Mouse (Mus musculus): ENCODE data around the gene Zfp422. TPM values are rescaled to one million over a fixed set of nuclear protein-coding genes. Genes with fewer than 3 reads are reported as not detected.

Gene Zfp422
- total and polyA plus RNA-seq, 3 experiments, result 13.1 to 19.2 (median 14.8) TPM

GRCm38 (mm10) chr6:116653191-116653590 lies 24.4 kb upstream of the Zfp422 start:
- peak overlapping the region; percentile 42 for H3K9ac ChIP-seq (ENCODE audit: low read depth, low read length)
- H3K27ac ChIP-seq, result peak overlapping the region; percentile 93
- H3K4me1 ChIP-seq (ENCODE audit: control insufficient read depth, insufficient read depth, low read length), result peaks cover 15% of the 10 kb centered on the region
- no peaks in the 10 kb centered on the region for H3K27me3 ChIP-seq (ENCODE audit: control insufficient read depth, insufficient read depth, low read length)
- no peak for DNase-seq
- peaks cover 5% of the 10 kb centered on the region for H3K36me3 ChIP-seq (ENCODE audit: control insufficient read depth, insufficient read depth, low read length)
- H3K4me3 ChIP-seq, result peak overlapping the region; percentile 63
- no peaks in the 10 kb centered on the region for H3K79me2 ChIP-seq (replicated peaks; ENCODE audit: control insufficient read depth, insufficient read depth, low read length)
- 34% methylated on average over 3 of the region's 3 CpGs for WGBS
- TF ChIP-seq EP300 (IDR thresholded peaks at IDR 0.05; ENCODE audit: insufficient read depth, low read depth, low read length) (0 out of 2 replicates have a peak, but pooled peaks have one; percentile 10), POLR2A (IDR thresholded peaks at IDR 0.05; ENCODE audit: insufficient read depth, low read depth, low read length) (peak; percentile 30; the same call in 1 of the 2 replicates), CTCF (IDR thresholded peaks at IDR 0.05) (no peak)
- intact Hi-C loops (cut with DNase I), result loop anchor here (5.0 to 10.0 kb wide), 2 partner anchors 36 to 112 kb away; no protein-coding TSS in a partner anchor

DNA sequence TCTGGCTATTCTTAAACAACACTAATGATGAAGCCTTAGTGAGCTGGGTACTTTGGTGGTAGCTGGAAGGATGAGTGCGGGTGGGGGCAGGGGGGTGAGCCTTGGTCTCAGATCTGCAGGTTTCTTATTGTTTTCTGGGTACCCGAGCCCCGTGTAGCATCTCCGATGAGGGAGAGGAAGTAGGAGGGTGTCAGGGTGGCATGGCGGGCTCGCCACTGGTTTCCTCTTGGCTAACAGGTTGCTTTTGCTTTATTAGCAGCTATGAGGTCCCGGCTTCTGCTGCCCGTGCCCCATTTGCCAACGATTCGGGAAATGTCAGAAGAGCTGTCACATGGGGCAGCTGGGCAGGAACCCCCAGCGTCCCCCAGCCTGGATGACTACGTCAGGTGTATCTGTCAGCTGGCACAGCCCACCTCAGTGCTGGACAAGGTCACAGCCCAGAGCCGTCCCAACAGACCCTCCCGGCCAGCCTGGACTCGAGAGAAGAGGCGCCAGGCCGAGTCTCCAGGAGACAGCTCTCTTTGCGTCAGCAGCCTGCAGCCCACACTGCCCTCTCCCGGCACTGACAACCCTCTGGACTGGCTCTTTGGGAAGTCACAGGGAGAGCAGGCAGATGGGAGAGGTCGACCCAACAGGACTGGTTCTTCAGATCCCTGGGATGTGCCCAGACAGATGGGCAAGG lies 22.8 kb upstream of the Zfp422 start:
- Histone ChIP-seq H3K4me1 (ENCODE audit: control insufficient read depth, insufficient read depth, low read length) (peaks cover 17% of the 10 kb centered on the region), H3K27me3 (ENCODE audit: control insufficient read depth, insufficient read depth, low read length) (no peaks in the 10 kb centered on the region), H3K27ac (peak overlapping the region; percentile 93), H3K4me3 (peak overlapping the region; percentile 63), H3K9ac (ENCODE audit: low read depth, low read length) (peak overlapping the region; percentile 69), H3K36me3 (ENCODE audit: control insufficient read depth, insufficient read depth, low read length) (peaks cover 5% of the 10 kb centered on the region), H3K79me2 (replicated peaks; ENCODE audit: control insufficient read depth, insufficient read depth, low read length) (no peaks in the 10 kb centered on the region)
- TF ChIP-seq CTCF (IDR thresholded peaks at IDR 0.05) (peak; percentile 83), EP300 (IDR thresholded peaks at IDR 0.05; ENCODE audit: insufficient read depth, low read depth, low read length) (peak; percentile 59), POLR2A (IDR thresholded peaks at IDR 0.05; ENCODE audit: insufficient read depth, low read depth, low read length) (no peak)
- 24% methylated on average over 20 of the region's 20 CpGs for WGBS
- DNase-seq, result peak; percentile 74 to 80
- intact Hi-C loops (cut with DNase I), result loop anchor here (1.0 to 10.0 kb wide), 3 partner anchors 19 to 113 kb away; no protein-coding TSS in a partner anchor

DNA sequence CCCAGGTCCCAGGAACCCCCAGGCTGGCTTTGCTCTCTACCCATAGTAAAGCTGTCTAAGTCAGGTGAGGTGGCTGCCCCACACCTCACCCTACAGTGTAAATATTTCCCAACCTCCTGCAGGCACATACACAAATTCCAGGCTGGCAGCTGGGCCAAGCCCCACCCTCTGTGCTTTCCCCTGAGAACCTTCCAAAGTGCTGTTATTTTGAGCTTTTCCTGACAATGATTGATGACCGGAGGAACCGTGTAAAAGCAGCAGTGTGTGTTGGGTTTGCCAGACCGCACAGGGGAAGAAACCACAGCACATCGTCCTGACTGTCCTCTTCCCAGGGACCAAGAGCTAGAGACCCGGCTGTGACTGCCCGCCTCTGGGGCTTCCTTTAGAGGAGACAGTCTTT lies 21.6 kb upstream of the Zfp422 start, which contains the start of gene Depp1:
Gene Depp1 (plus strand): TSS at position 204 of the 400 bp plus-strand sequence.
- intact Hi-C loops (cut with DNase I), result loop anchor here (1.0 to 10.0 kb wide), 3 partner anchors 15 to 114 kb away; no protein-coding TSS in a partner anchor
- WGBS, result 5% methylated on average over 6 of the region's 6 CpGs
- Histone ChIP-seq H3K4me3 (peak within 1 kb of the TSS; percentile 63), H3K27ac (peak within 1 kb of the TSS; percentile 93), H3K36me3 (ENCODE audit: control insufficient read depth, insufficient read depth, low read length) (peaks cover 5% of the 10 kb centered on the region), H3K27me3 (ENCODE audit: control insufficient read depth, insufficient read depth, low read length) (no peaks in the 10 kb centered on the region), H3K4me1 (ENCODE audit: control insufficient read depth, insufficient read depth, low read length) (peaks cover 19% of the 10 kb centered on the region), H3K9ac (ENCODE audit: low read depth, low read length) (peak within 1 kb of the TSS; percentile 82), H3K79me2 (replicated peaks; ENCODE audit: control insufficient read depth, insufficient read depth, low read length) (no peaks in the 10 kb centered on the region)
- peak; percentile 99 for TF ChIP-seq POLR2A (IDR thresholded peaks at IDR 0.05; ENCODE audit: insufficient read depth, low read depth, low read length)
- TF ChIP-seq CTCF (IDR thresholded peaks at IDR 0.05), result 0 out of 2 replicates have a peak, but pooled peaks have one; percentile 3
- TF ChIP-seq EP300 (IDR thresholded peaks at IDR 0.05; ENCODE audit: insufficient read depth, low read depth, low read length), result peak; percentile 95
- peak; percentile 85 to 86 for DNase-seq

GRCm38 (mm10) chr6:116649811-116650210 lies 21.0 kb upstream of the Zfp422 start:
- peak overlapping the region; percentile 27 for H3K9ac ChIP-seq (ENCODE audit: low read depth, low read length)
- no peak for TF ChIP-seq POLR2A (IDR thresholded peaks at IDR 0.05; ENCODE audit: insufficient read depth, low read depth, low read length)
- TF ChIP-seq EP300 (IDR thresholded peaks at IDR 0.05; ENCODE audit: insufficient read depth, low read depth, low read length), result no peak
- no peak for TF ChIP-seq CTCF (IDR thresholded peaks at IDR 0.05)

DNA sequence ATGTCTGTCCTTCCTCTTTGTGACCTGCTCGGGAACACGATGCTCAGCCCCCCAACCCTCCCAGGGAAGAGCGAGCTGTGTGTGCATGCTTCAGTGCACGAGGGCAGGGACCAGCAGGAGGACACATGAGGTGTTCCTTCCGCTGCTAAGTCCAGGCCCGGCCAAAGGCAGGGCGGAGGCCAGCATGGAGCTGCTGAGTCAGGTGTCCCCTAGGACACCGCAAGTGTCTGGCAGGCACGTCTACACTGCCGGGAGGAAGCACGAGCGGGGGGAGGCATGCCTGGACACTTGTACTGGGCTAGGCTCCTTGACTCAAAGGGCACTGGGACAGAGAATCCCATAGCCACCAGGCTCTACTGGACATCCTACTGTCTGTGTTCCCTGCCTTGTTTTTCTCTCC lies 19.0 kb upstream of the Zfp422 start:
- H3K9ac ChIP-seq (ENCODE audit: low read depth, low read length), result no peak overlapping the region; the same call in 1 of the 2 replicates
- DNase-seq, result peak; percentile 81 to 89
- intact Hi-C loops (cut with DNase I), result no loop called here
- H3K27me3 ChIP-seq (ENCODE audit: control insufficient read depth, insufficient read depth, low read length), result no peaks in the 10 kb centered on the region
- H3K79me2 ChIP-seq (replicated peaks; ENCODE audit: control insufficient read depth, insufficient read depth, low read length), result no peaks in the 10 kb centered on the region
- H3K36me3 ChIP-seq (ENCODE audit: control insufficient read depth, insufficient read depth, low read length), result peaks cover 8% of the 10 kb centered on the region
- H3K27ac ChIP-seq, result peak overlapping the region; percentile 93
- WGBS, result 37% methylated on average over 12 of the region's 12 CpGs
- H3K4me1 ChIP-seq (ENCODE audit: control insufficient read depth, insufficient read depth, low read length), result peaks cover 32% of the 10 kb centered on the region
- TF ChIP-seq EP300 (IDR thresholded peaks at IDR 0.05; ENCODE audit: insufficient read depth, low read depth, low read length) (peak; percentile 99), CTCF (IDR thresholded peaks at IDR 0.05) (0 out of 2 replicates have a peak, but pooled peaks have one; percentile 13), POLR2A (IDR thresholded peaks at IDR 0.05; ENCODE audit: insufficient read depth, low read depth, low read length) (no peak; the same call in 1 of the 2 replicates)
- no peak overlapping the region for H3K4me3 ChIP-seq

More at GRCm38 (mm10) chr6:116649811-116650210, 21.0 kb upstream of the Zfp422 start:
- peaks cover 24% of the 10 kb centered on the region for H3K4me1 ChIP-seq (ENCODE audit: control insufficient read depth, insufficient read depth, low read length)
- no peaks in the 10 kb centered on the region for H3K79me2 ChIP-seq (replicated peaks; ENCODE audit: control insufficient read depth, insufficient read depth, low read length)
- H3K4me3 ChIP-seq, result no peak overlapping the region
- DNase-seq, result no peak
- peaks cover 5% of the 10 kb centered on the region for H3K36me3 ChIP-seq (ENCODE audit: control insufficient read depth, insufficient read depth, low read length)
- peak overlapping the region; percentile 93 for H3K27ac ChIP-seq
- 64% methylated on average over 7 of the region's 7 CpGs for WGBS
- intact Hi-C loops (cut with DNase I), result loop anchor here (1.0 to 10.0 kb wide), 3 partner anchors 15 to 115 kb away; no protein-coding TSS in a partner anchor
- H3K27me3 ChIP-seq (ENCODE audit: control insufficient read depth, insufficient read depth, low read length), result no peaks in the 10 kb centered on the region

Measured in heart, adult 2 months (tissue).